Comparison of ENCODE assay signal across 20 mouse cellular contexts in genomic region chr4:5346226-5346625, GRCm38 (mm10).
DNase-seq lines count a peak whose midpoint lies in the region; ATAC-seq and TF ChIP-seq lines count a peak whose summit lies in the region.
"Had no signal": no experiment of that assay in that cellular context is flagged by ENCODE, and none has a peak within 500 bp of the region (broad histone marks: within the 10 kb centered on the region; RNA-seq: fewer than 3 reads in every experiment).

No protein-coding gene starts in this region.

- no peak for TF ChIP-seq CTCF in lung, postnatal 0 days (IDR thresholded peaks at IDR 0.05)
- no peak for TF ChIP-seq CTCF in forebrain, postnatal 0 days (IDR thresholded peaks at IDR 0.05; ENCODE audit: low read depth)

- no peak overlapping the region for H3K9ac ChIP-seq in lung, postnatal 0 days (replicated peaks; ENCODE audit: low read depth)
- no peak overlapping the region for H3K9ac ChIP-seq in forebrain, postnatal 0 days
- H3K9ac ChIP-seq: forebrain, embryonic 13.5 days; liver, embryonic 15.5 days; midbrain, embryonic 13.5 days had no signal

- no peaks in the 10 kb centered on the region for H3K27me3 ChIP-seq in heart, embryonic 10.5 days (ENCODE audit: insufficient read depth, poor library complexity, severe bottlenecking)
- no peaks in the 10 kb centered on the region for H3K27me3 ChIP-seq in lung, postnatal 0 days (replicated peaks; ENCODE audit: insufficient read depth, low read length)
- no peaks in the 10 kb centered on the region for H3K27me3 ChIP-seq in forebrain, postnatal 0 days (ENCODE audit: insufficient read depth, low read length)
- H3K27me3 ChIP-seq: CH12.LX; forebrain, embryonic 13.5 days; liver, embryonic 15.5 days; midbrain, embryonic 13.5 days had no signal

- DNase-seq in heart, adult 11 months = peak; percentile 97
- DNase-seq in heart, embryonic 10.5 days (ENCODE audit: low spot score) = no peak
- DNase-seq in lung, postnatal 0 days (ENCODE audit: low spot score) = no peak
- no peak for DNase-seq in lung, postnatal 14 days
- DNase-seq in heart, adult 9 months (ENCODE audit: low spot score in 2 of 2) = peak; percentile 56 to 60
- peak; percentile 4 for DNase-seq in lung, postnatal 36 days
- DNase-seq in forebrain, postnatal 0 days = no peak
- no peak for DNase-seq in urinary bladder, postnatal 10 days (ENCODE audit: low spot score)
- DNase-seq: adrenal gland, postnatal 36 days; cerebellum, adult 11-12 months; layer of hippocampus, postnatal 36 days; spleen, adult 18-20 months had no signal

- no peaks in the 10 kb centered on the region for H3K9me3 ChIP-seq in heart, embryonic 10.5 days
- no peaks in the 10 kb centered on the region for H3K9me3 ChIP-seq in lung, postnatal 0 days (ENCODE audit: low read length)
- no peaks in the 10 kb centered on the region for H3K9me3 ChIP-seq in forebrain, postnatal 0 days (ENCODE audit: low read length)
- H3K9me3 ChIP-seq: forebrain, embryonic 13.5 days; liver, embryonic 15.5 days; midbrain, embryonic 13.5 days had no signal

- H3K4me3 ChIP-seq in heart, embryonic 10.5 days = no peak overlapping the region
- H3K4me3 ChIP-seq in lung, postnatal 0 days (ENCODE audit: low read depth, low read length) = no peak overlapping the region
- no peak overlapping the region for H3K4me3 ChIP-seq in forebrain, postnatal 0 days (ENCODE audit: low read depth, low read length)
- H3K4me3 ChIP-seq: erythroblast, embryonic 14.5 days; forebrain, embryonic 13.5 days; hindbrain, embryonic 10.5 days; liver, embryonic 15.5 days; midbrain, embryonic 13.5 days had no signal

- no peak for TF ChIP-seq EP300 in lung, postnatal 0 days (IDR thresholded peaks at IDR 0.05)

- no peak overlapping the region for H3K4me2 ChIP-seq in lung, postnatal 0 days (replicated peaks; ENCODE audit: low read depth, low read length)
- H3K4me2 ChIP-seq in forebrain, postnatal 0 days (ENCODE audit: low read depth) = no peak overlapping the region
- H3K4me2 ChIP-seq: forebrain, embryonic 13.5 days; liver, embryonic 15.5 days; midbrain, embryonic 13.5 days had no signal

- no peaks in the 10 kb centered on the region for H3K36me3 ChIP-seq in heart, embryonic 10.5 days
- no peaks in the 10 kb centered on the region for H3K36me3 ChIP-seq in lung, postnatal 0 days (ENCODE audit: insufficient read depth, low read length)
- no peaks in the 10 kb centered on the region for H3K36me3 ChIP-seq in forebrain, postnatal 0 days (ENCODE audit: insufficient read depth)
- H3K36me3 ChIP-seq: hindbrain, embryonic 10.5 days; liver, embryonic 15.5 days; midbrain, embryonic 13.5 days had no signal

- 0 out of 2 replicates have a peak, but pooled peaks have one; percentile 11 for ATAC-seq in lung, postnatal 0 days
- ATAC-seq in forebrain, postnatal 0 days = no peak
- ATAC-seq: forebrain, embryonic 13.5 days; hindbrain, postnatal 0 days; intestine, postnatal 0 days; midbrain, embryonic 13.5 days had no signal

- 73% methylated on average over 3 of the region's 3 CpGs for WGBS in heart, embryonic 10.5 days
- WGBS in lung, postnatal 0 days = 63% methylated on average over 3 of the region's 3 CpGs
- WGBS in forebrain, postnatal 0 days = 76% methylated on average over 3 of the region's 3 CpGs

- H3K27ac ChIP-seq in heart, embryonic 10.5 days = no peak overlapping the region
- no peak overlapping the region for H3K27ac ChIP-seq in lung, postnatal 0 days (ENCODE audit: low read length)
- no peak overlapping the region for H3K27ac ChIP-seq in forebrain, postnatal 0 days (ENCODE audit: low read depth, low read length)
- H3K27ac ChIP-seq: forebrain, embryonic 13.5 days; hindbrain, embryonic 10.5 days; hindbrain, postnatal 0 days; liver, embryonic 15.5 days; midbrain, embryonic 13.5 days had no signal

- H3K4me1 ChIP-seq in heart, embryonic 10.5 days = no peaks in the 10 kb centered on the region
- H3K4me1 ChIP-seq in lung, postnatal 0 days (ENCODE audit: insufficient read depth, low read depth, low read length) = no peaks in the 10 kb centered on the region
- no peaks in the 10 kb centered on the region for H3K4me1 ChIP-seq in forebrain, postnatal 0 days (ENCODE audit: insufficient read depth)
- H3K4me1 ChIP-seq: forebrain, embryonic 13.5 days; hindbrain, embryonic 10.5 days; liver, embryonic 15.5 days; midbrain, embryonic 13.5 days had no signal

Comparison
In these comparisons a context has a peak if more than half of its experiments do, and no peak if none do; other contexts are left out.
1. DNase-seq: peak in heart, adult 11 months (single experiment), heart, adult 9 months (2 of 2) and lung, postnatal 36 days (single experiment); none in heart, embryonic 10.5 days (single experiment), lung, postnatal 0 days (single experiment), lung, postnatal 14 days (single experiment), forebrain, postnatal 0 days (single experiment) and urinary bladder, postnatal 10 days (single experiment).